Mouse (Mus musculus): Measurements from ENCODE around the gene Dlgap1.

Gene Dlgap1

DNA sequence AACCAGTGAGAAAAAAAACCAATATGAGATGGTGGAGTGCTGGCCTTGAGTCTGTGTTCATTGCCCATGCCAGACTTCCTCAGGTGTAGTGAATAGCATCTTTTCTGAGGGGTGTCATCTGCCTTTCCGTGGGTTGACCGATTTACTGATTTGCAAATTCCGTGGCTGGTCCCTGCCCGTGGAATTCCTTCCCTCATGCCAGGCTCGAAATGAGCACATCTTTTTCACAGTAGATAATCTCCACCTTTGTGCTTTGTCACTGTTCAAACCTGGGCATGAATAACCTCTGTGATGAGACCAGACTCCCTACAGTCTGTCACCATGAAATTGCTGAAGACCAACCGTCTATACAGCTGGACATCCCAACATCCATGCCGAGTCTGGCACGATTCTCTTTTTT, 493.4 kb downstream of the Dlgap1 start:
- in situ Hi-C loops (cut with MboI, MseI), result loop anchor here (25.0 kb wide), 1 partner anchor 1200 kb away; no protein-coding TSS in a partner anchor

DNA sequence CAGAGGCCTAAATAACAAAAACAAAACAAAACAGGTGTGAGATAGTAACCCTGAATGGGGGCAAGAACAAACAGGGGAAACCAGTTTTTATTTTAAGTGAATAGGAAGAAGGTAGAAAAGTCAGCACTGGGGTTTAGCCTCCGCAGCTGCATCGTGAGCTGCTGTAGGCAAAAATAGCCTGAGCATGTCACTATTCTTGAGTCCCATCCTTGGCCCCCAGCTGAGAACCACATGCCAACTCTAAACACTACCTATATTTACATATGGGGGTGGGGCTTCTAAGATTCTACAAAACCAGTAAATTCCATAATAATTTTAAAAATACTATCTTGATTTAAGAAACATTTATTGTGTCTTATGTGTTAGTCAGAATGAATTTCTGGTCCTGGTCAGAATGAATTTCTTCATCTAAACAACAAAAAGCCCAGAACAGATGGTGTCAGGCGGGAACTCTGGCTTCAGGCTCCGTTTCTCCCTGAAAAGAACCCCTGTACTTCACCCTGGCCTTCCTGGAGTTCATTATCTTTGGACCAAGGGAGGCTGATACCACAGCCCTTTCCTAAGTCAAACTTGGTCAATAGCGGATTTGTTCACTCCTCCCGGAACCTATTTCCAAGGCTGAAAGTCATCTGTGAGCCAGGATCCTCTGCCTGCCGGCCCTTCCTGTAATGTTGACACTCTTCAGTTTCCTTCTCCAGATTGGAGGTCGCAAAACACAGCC, 494.1 kb downstream of the Dlgap1 start:
- in situ Hi-C loops (cut with MboI, MseI), result loop anchor here (25.0 kb wide), 1 partner anchor 1201 kb away; no protein-coding TSS in a partner anchor

DNA sequence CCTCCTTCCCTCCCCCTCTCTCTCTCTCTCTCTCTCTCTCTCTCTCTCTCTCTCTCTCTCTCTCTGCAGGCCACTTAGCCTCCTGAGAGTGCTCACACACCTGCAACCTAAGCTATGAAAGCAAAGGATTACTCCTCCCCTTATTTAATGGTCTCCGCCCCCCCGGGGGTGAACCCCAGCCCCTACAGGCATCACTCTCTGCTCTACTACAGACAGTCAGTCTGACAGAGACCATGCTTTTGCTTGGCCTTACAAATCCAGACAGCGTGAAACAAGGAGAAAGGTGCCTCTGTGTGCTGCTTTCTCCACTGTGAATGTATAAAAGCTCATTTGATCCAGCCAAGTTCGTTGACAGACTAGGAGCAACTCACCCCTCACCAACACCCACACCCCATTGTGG, 497.5 kb downstream of the Dlgap1 start:
- in situ Hi-C loops (cut with MboI, MseI), result loop anchor here (25.0 kb wide), 1 partner anchor 1204 kb away; no protein-coding TSS in a partner anchor

DNA sequence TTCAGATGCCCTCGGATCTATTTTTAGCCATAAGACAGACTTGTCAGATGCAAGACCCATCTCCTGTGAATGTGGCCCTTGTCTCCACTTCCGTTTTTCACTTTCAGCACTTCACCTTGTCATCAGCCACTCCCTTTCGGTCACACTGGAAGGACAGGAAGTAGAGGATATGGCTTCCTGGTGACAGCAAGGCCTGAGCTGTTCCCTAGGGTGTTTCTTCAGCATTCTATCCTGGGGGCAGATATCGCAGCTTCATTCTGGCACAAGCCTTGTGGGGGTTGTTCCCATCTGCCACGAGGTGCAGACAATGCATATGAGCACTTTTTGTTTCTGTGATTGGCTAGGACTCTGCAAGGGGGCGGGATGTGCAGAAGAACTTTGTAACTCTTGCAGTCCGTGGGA, 502.1 kb downstream of the Dlgap1 start:
- in situ Hi-C loops (cut with MboI, MseI), result loop anchor here (25.0 kb wide), 1 partner anchor 1209 kb away; no protein-coding TSS in a partner anchor

DNA sequence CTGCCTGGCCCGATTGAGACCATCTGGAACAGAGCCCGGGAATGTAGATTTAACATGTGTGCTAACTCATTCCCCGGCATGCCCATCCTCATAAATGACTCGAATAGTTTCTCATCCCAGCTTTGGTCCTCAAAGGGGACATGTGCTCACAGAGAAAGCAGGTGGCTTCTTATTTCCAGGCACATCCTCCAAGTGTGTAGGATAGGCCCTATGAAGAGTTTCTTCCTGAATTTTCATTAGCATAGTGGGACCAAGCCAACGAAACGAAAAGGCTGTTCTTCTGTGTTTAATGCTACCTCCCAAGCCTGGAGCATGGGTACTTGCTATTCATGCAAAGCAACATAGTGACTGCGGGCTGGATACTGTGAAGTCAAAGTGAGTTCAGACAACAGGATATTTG, 503.3 kb downstream of the Dlgap1 start:
- in situ Hi-C loops (cut with MboI, MseI), result loop anchor here (25.0 kb wide), 1 partner anchor 1210 kb away; no protein-coding TSS in a partner anchor

DNA sequence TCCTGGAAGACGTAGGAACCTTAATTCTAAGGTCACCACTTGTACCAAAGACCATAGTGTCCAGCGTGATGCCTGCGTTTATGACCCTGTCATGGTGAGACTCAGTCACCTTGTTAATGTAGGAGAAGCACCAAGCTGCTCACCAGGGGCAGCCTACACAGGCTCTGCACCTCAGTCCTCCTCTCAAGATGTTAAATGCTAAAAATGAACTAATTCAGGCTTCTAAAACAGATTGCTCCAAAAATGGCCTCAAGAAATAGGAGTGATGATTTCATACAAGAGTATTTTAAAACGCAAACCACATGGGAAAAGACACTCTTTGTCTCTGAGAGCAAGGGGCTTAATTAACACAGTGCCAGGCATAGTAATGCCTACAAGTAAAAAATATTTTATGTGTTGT, 505.0 kb downstream of the Dlgap1 start:
- in situ Hi-C loops (cut with MboI, MseI), result loop anchor here (25.0 kb wide), 1 partner anchor 1212 kb away; no protein-coding TSS in a partner anchor

DNA sequence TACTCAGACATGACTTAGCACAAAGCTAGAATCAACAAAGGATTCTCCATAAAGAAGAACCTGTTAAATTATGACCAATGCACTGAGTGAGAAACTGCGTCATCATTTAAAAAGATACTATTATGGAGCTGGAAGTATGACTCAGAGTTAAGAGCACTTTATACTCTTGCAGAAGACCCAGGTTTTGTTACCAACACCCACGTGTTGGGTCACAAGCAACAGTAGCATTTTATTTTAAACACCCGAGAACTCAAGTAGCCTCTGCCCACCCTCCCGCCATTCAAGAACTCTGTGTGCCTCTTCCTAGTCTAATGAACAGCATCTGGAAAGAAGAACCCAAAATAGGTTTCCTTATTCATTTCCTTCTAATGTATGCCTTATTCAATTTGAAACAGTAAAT, 514.8 kb downstream of the Dlgap1 start:
- in situ Hi-C loops (cut with MboI, MseI), result no loop called here

DNA sequence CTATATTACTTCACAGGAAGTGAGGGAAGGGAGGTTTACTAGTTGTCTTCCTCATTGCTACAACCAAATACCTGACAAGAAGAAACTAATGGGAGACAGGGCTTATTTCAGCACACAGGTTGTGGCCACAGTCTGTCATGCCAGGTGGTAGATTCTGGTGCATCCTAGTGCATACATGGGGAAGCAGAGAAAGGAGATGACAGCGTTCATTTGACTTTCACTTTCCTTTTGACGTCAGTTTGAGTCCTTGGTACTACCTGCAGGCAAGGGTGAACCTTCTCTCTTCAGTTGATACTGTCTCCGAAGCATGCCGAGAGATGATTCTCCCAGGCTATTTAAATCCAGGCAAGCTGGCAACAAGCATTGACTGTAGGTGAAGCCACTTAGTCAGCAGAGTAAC, 516.8 kb downstream of the Dlgap1 start:
- in situ Hi-C loops (cut with MboI, MseI), result no loop called here

DNA sequence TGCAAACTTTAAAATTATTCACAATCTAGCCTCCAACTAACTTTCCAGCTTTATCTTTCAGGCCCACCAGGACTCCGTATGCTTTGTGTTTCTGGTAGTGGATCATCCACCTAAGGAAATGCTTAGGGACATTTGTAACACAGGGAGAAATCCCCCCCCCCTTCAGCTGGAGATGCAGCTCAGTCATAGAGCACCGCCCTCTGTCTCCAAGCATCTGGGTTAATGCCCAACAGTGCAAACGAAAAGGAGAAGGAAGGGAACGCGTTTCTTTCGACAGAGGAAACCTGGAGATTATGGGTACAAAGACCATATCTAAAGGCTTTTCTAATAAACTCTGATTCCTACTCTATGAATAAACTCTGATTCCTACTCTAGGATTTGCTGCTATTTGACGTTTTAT, 517.4 kb downstream of the Dlgap1 start:
- in situ Hi-C loops (cut with MboI, MseI), result no loop called here

DNA sequence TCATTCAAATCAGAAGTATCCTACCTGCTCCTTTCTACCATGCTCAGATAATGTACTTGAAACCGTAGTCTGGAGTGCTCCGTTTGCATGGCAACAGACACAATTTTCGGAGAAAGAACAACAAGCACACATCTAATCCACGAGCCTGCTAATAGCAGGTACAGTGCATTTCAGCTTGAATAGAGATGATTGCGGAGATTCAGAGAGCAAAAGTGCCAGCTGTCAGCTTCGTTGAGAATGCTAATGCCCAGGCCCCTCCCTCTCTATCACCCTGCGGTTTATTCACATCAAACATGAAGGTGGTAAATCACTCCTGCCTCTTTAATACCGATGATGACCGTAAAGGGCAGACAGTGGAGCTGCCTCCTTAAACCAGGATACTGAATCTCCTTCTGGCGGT, 518.0 kb downstream of the Dlgap1 start:
- in situ Hi-C loops (cut with MboI, MseI), result no loop called here

DNA sequence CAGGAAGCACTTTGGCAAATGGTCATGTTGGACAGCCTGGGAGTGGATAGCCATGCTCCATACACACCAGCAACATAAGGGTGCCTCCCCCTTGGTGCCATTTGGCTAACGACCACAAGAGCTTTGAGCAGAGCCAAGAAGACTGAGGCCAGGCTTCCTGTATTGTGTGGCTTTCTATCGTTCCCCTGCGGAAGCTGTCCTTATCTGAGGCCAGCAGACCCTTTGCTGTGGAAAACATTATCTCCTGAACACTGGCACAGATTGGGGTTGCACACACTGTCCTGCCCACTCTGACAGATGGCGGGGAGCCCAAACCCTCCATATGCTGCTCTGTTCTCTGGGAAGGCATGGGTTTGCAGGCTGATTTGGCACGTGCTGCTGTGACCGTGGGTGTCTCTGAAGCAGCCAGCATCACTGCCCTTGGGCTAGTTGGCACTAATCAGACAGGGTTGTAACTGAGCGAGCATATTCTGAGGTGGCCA, 520.0 kb downstream of the Dlgap1 start:
- in situ Hi-C loops (cut with MboI, MseI), result no loop called here

DNA sequence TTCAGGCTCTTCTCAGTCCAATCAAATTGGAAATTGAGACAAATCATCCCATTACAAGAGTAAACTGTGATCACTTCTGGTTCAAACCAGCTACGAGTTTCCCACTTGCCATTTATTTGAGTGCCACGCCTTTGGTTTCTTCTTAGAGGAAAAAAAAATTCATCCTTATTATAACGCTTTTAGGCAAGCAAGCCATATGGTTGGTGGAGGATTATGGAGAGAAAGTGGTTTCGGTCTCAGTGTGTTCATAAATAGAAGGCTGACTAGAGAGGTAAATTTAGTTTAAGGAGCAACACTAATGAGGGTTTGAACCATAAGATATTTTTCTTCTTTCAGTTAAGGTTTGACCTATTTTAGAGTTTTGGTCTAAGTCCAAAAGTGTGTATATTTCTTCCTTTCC, 522.7 kb downstream of the Dlgap1 start:
- in situ Hi-C loops (cut with MboI, MseI), result no loop called here

DNA sequence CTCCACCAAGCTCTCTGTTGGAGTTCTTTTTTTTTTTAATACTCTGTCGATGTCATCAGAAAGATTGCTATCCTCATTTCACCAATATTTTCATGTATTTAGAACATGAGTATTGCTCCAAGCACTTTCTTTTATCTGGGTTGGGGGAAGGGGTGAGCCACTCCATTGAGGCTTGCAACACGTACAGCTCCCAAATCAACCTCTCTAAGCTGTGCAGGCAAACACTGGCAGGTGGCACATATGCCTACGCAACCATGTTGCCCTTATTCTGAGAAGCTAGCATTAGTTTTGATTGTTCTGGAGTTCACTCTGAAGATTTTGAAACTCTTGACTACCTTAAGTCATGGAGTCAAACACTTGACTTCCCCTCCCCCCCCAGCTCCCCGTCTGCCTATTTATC, 525.5 kb downstream of the Dlgap1 start:
- in situ Hi-C loops (cut with MboI, MseI), result no loop called here

DNA sequence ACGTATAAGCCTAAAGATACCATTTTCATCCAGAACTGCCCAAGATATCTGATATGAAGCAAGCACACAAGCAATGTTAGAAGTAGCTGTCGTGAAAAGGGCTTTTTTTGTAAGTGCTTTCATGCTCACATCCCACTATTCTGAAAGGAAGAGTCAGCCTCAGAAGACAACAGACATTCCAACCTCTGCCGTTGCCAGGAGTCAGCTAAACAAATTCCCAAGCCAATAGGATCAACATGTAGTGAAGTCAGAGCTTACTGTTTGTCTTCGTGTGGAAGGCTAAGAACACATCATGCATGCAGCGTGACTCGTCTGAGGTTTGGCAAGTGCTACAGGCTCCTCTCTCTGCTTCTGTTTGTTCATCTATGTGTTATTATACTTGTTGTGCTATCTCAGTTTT, 529.4 kb downstream of the Dlgap1 start:
- in situ Hi-C loops (cut with MboI, MseI), result no loop called here

DNA sequence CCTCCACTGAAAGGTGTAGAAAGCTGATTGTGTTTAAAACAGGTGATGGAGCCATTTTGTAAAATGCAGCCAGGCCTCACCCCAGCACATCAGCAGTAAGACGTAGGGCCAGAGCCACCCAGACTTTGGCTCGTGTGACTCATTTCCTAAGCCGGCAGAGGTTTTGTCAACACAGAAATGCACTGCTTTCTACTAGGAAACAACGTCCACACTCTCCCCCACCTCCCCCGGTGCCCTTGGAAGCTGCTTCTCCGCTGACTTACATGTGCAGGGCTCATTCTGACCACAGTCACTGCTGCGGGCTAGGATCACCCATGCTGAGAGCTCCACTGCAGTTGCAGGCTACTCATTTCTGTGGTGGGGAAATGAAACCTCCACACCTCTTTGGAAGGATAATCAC, 533.1 kb downstream of the Dlgap1 start:
- in situ Hi-C loops (cut with MboI, MseI), result loop anchor here (10.0 kb wide), 1 partner anchor 1857 kb away; no protein-coding TSS in a partner anchor

DNA sequence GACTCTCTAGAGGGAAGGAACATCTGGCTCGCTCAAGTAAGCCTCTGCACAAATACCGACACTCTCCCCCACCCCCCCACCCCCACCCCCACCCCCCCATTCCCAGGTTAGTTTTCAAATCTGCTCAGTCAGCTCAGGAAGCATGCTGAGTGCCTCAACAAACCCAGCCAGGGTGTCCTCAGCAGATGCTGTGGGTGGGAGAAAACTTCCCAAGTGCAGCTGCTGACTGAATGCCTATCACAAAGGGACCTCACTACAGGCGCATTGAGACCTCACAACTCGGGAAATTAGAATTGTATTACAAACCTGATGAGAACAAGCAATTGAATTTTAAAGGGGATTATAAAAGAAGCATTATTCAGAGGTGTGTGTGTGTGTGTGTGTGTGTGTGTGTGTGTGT, 538.9 kb downstream of the Dlgap1 start:
- in situ Hi-C loops (cut with MboI, MseI), result loop anchor here (10.0 kb wide), 1 partner anchor 1863 kb away; no protein-coding TSS in a partner anchor

DNA sequence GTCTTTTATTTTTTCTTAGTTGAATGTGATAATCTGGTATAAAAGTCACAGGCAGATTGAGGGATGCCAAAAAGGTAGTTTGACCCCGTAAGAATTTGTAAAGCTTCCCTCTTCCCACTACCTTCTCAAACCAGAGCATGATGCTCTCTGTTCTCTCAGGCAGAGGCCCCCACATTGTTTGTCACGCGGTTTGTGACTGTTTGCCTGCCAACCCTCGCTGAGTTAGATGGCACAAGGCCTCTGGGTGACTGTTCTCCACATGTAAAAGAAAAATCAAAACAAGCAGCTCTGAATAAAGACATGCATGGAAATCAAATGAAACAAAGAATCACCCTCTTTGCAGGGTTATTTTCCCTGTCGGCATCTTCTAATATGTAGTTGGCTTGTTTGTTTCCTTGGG, 541.6 kb downstream of the Dlgap1 start:
- in situ Hi-C loops (cut with MboI, MseI), result no loop called here

DNA sequence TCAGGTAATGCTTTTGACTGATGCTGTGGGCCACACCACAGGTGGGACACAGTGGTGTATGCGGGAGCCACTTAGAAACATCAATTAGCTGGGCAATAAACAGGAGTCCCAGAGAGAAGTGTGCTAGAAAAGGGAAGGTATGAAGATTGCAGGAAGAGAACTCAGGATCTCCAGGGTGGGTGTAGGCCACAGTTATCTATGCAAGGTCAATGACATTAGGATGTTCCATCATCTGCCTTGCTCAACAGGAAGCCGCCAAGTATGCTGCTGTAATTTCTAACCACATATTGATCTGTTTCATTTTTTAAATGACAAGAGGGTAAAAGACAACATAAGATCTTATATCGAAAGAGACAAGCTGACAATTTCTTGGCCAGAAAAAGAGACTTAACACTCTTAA, 542.5 kb downstream of the Dlgap1 start:
- in situ Hi-C loops (cut with MboI, MseI), result no loop called here

DNA sequence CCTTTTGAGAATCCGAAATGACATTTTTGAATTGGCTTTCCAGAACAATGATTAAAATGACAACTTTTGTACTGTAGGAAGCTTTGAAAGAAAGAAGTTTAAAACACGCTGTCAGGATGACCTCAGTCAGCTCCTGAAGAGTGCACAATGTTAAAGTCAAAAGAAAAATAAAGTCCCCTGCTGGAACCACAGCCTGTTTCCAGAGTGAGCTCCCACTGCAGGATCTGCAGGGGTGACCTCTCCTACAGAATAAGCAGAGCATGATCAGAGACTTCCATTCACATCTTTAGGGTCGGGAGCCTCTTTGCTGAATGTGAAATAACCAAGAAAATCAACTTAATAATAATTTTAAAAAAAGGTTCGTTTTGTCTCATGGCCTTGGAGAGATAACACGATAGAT, 544.9 kb downstream of the Dlgap1 start:
- in situ Hi-C loops (cut with MboI, MseI), result no loop called here

DNA sequence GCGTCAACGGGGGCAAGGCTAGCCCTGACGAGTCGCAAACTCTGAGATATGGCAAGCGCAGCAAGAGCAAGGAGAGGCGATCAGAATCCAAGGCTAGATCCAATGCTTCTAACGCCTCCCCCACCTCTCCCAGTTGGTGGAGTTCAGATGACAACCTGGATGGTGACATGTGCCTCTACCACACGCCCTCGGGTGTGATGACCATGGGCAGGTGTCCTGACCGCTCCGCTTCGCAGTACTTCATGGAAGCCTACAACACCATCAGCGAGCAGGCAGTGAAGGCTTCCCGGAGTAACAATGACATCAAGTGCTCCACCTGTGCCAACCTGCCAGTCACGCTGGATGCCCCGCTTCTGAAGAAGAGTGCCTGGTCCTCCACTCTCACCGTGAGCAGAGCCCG, 547.6 kb downstream of the Dlgap1 start:
- in situ Hi-C loops (cut with MboI, MseI), result no loop called here

DNA sequence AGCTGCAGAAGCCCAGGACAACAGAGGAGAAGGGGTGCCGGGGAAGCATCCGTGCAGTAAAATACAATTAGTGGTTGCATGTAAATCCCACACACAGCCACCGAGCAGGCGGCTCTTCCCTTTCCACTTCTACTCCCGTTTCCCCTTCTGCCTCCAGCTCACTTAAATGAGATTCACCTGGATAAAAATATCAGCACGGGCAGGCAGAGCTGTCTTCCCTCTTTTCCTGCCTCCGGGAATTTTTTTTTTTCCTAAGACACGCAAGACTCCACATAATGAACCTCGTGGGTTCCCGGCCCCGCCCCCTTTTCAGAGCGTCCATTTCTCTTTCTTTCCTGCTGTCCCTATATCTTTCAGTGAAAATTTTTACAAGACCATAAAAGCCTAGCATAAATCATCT, 548.5 kb downstream of the Dlgap1 start:
- in situ Hi-C loops (cut with MboI, MseI), result no loop called here

DNA sequence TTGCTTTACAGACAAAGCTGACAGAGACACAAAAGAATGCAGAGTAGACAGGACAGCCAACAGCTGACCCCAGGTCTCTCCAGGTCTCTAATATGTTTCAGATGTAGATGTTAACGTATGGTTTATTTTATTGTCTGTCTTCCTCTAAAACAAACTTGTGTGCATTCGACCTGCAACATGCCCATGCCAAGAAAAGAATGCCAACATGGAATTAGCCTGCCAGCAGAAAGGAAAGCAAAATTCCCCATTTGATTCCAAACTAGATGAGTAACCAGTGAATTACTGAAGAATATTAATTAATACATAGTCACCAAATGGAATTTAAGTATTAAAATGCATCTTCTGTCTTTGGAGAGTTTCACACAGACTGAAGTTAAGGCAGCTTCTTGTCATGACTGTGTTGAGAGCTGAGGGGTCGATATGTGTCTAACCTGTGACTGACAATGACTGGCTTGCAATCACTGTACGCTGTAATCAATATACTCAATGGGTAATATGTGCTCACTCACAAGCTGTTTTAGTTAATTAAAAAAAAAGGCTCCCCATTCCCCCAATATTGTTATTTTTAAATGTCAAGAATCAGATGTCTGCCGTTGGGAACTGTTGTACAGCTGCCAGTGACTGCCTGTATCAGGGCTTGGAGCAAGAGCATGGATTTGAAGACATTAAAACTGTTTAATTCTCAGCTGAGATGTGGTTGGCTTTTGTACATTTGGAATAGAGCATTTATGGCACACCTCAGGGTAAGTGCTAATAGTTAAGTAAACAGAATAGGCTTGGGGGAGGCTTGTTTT, 552.4 kb downstream of the Dlgap1 start:
- in situ Hi-C loops (cut with MboI, MseI), result no loop called here

DNA sequence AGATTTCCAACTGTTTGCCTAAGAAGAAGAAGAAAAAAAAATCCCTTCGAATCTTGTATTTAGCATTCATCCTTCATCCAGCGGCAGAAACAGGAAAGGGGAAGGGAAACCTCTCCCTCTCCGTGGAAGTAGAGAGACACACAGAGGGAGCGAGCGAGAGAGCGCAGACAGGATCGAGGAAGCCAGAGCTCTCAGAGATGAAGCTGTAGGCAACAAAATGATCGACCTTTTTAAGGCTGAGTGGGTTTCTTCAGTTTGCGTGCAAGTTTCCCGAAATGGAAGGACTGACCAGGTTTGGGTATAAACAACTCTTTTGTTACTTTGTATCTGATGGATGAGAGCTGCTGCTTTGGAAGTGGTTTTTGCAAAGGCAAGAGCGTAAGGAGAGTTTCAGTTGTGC, 553.1 kb downstream of the Dlgap1 start:
- in situ Hi-C loops (cut with MboI, MseI), result no loop called here
